Mouse (Mus musculus) megakaryocyte, embryonic 14.5 days (primary cell): ENCODE measurements around the gene Sgpl1.

Source experiments
- FLI1 ChIP-seq: IDR thresholded peaks from 2 replicates; pipeline ENCODE4 v1.6.1; 2012; ENCODE audit warnings: low read length, inconsistent platforms, mixed read lengths
- GATA1 ChIP-seq: IDR thresholded peaks from 3 replicates; pipeline ENCODE4 v1.6.1; 2012; ENCODE audit warnings: mixed read lengths, low read length, inconsistent platforms, borderline replicate concordance

DNA sequence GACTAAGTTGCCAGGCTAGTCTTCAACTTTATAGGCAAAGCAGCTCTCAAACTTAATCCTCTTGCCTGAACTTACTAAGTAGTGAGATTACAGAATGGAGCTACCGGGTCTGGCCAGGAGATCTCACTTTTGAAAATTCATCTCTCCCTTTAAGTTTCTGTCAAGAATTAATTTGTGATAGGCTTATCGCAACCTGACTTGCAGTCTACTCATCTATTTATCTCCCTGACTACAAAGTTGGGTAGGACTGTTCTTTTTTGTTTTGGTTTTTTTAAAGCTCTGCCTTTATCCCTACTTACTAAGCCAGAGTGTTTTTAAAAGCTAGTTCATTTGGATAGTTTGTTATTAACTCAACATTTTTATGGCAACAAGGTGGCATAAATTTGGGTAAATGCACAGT is 23.0 kb downstream of the Sgpl1 start:
- TF ChIP-seq GATA1 = no peak
- TF ChIP-seq FLI1 = no peak
